Mouse (Mus musculus) heart, embryonic 11.5 days (tissue): Measurements from ENCODE around the gene Scube1. TPM values are rescaled to one million over a fixed set of nuclear protein-coding genes. Genes with fewer than 3 reads are reported as not detected.
A peak's percentile ranks its signal among the peaks of the same experiment; 100 is the strongest.

Experiments used
- ATAC-seq: fragments of 200-750 bp; cut with Nextera tagmentation; replicated peaks from 2 replicates; pipeline ENCODE4 v1.8.0; 2017; ENCODE audit warnings: moderate library complexity; ENCODE audit not compliant: insufficient number of reproducible peaks, low FRiP score, low TSS enrichment
- H3K27ac ChIP-seq: fragments of 300-500 bp; sonication (generic); 2 replicates; pipeline ENCODE4 v1.5.1; 2014; ENCODE audit warnings: mild to moderate bottlenecking, low read depth, low read length
- H3K27me3 ChIP-seq: fragments of 300-500 bp; sonication (generic); 2 replicates; pipeline ENCODE4 v1.6.1; 2014; ENCODE audit warnings: mild to moderate bottlenecking, low read length, mixed read lengths; ENCODE audit not compliant: control insufficient read depth, insufficient read depth
- H3K36me3 ChIP-seq: fragments of 300-500 bp; sonication (generic); 2 replicates; pipeline ENCODE4 v1.6.1; 2014; ENCODE audit warnings: mild to moderate bottlenecking, low read length, moderate library complexity, mixed read lengths; ENCODE audit not compliant: control insufficient read depth, insufficient read depth
- H3K4me1 ChIP-seq: fragments of 300-500 bp; sonication (generic); 2 replicates; pipeline ENCODE4 v1.6.1; 2014; ENCODE audit warnings: low read length; ENCODE audit not compliant: control insufficient read depth, insufficient read depth
- H3K4me2 ChIP-seq: fragments of 300-500 bp; sonication (generic); 2 replicates; pipeline ENCODE4 v1.6.1; 2014; ENCODE audit warnings: mild to moderate bottlenecking, moderate library complexity
- H3K4me3 ChIP-seq: fragments of 300-500 bp; sonication (generic); 2 replicates; pipeline ENCODE4 v1.5.1; 2014; ENCODE audit warnings: low read depth, low read length
- H3K9ac ChIP-seq: fragments of 300-500 bp; sonication (generic); 2 replicates; pipeline ENCODE4 v1.6.1; 2014; ENCODE audit warnings: mild to moderate bottlenecking, low read depth, low read length, moderate library complexity
- H3K9me3 ChIP-seq: fragments of 300-500 bp; sonication (generic); replicated peaks from 2 replicates; pipeline ENCODE4 v1.6.1; 2016; ENCODE audit warnings: low read length; ENCODE audit not compliant: control insufficient read depth
- WGBS: fragments of 180-500 bp; shearing (Covaris S2); extraction: QIAGEN DNeasy Blood & Tissue Kit; methylation state at CpG from one replicate; pipeline ENCODE4 v1.1.7; 2014; ENCODE audit not compliant: insufficient replicate concordance; 5-methylcytosine and 5-hydroxymethylcytosine counted together
- polyA plus RNA-seq: library from polyadenylated mRNA; unstranded; fragments of >200 nt; fragmentation: Nextera tagmentation; extraction: Ambion mirVana; gene quantifications from 2 replicates; pipeline ENCODE4 v1.2.1, GENCODE M21; 2014

The Scube1 gene
- polyA plus RNA-seq, 1 experiment from 2014 or later, result 9.3 TPM

DNA sequence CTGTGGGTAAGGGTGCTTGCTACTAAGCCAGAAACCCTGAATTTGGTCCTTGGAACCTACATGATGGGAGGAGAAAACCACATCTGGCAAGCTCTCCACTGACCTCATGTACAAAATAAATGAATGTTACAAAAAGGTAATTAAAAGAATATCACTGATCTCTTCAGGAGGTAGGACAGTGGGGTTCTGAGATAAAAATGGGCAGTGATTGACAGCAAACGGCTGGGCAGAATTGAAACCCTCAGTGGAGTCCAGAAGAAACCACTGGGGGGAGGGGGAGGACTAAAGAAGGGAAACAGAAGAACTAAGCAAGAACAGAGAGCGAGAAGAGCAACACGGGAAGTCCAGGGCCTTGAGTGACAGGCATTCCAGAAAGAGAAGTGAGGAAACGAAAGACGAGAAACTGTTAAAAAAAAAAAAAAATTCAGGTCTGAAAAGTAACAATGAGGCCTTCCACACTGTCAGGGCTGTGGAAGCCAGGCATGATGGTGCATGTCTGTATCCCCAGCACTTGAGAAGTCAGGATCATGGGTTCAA lies 163.8 kb downstream of the Scube1 start:
- Histone ChIP-seq H3K36me3 (no peaks in the 10 kb centered on the region), H3K27ac (no peak overlapping the region), H3K4me2 (no peak overlapping the region), H3K9ac (no peak overlapping the region), H3K9me3 (no peaks in the 10 kb centered on the region), H3K27me3 (no peaks in the 10 kb centered on the region), H3K4me3 (no peak overlapping the region), H3K4me1 (peaks cover 8% of the 10 kb centered on the region; the same call in 1 of the 2 replicates)
- WGBS, result 50% methylated on average over 5 of the region's 5 CpGs
- ATAC-seq, result no peak

DNA sequence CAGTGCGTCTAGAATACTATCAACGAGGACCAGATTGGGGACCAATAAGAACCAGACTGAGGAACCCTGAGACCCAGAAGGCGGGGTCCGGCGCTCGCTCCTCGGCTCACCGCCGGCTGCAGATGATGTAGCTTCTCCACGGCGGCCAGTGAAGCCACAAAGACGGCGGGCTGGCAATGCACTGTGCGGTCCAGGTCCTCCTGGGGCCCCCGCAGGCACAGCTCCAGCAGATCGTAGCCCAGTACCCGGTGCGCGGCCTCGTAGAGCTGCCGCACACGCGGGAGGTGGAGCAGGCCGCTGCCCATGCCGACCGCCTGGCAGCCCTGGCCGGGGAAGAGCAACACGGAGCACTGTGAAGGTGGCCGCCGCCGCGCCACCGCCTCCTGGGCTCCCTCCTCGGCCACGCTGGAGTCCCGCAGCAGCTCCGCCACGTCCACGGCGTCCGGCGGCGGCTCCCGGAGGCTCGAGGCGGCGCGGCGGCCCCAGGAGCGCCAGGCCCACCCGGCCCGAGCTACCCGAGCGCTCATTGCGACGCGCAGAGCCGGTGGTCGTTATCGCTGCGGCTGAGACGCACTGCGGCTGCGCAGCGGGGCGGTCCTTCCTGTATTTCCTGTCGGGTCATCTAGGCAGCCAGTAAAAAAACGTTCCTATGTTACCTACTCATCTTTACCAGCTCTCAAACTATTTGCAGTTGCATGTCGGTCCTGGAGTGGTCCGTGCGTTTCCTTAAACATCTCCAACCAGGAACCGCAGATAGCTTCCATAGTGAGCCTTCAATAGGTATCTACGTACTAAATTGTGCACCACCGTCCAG lies 169.5 kb downstream of the Scube1 start:
- peaks cover 5% of the 10 kb centered on the region; the same call in 1 of the 2 replicates for H3K4me1 ChIP-seq
- H3K9ac ChIP-seq, result peak overlapping the region; percentile 98
- no peaks in the 10 kb centered on the region for H3K27me3 ChIP-seq
- whole genome bisulfite sequencing, result under 1% methylated on average over 64 of the region's 74 CpGs
- H3K36me3 ChIP-seq, result peaks cover 5% of the 10 kb centered on the region; the same call in 1 of the 2 replicates
- peak; percentile 76 for ATAC-seq
- peak overlapping the region; percentile 95 for H3K4me3 ChIP-seq
- no peaks in the 10 kb centered on the region for H3K9me3 ChIP-seq
- H3K27ac ChIP-seq, result peak overlapping the region; percentile 91
- H3K4me2 ChIP-seq, result peak overlapping the region; percentile 93

Other genes with a start within 250 kb of the Scube1 start
- gene Ttll1, start 214.1 kb downstream of the Scube1 start, polyA plus RNA-seq, result 18.7 and 20.4 TPM in 2 replicates
- gene Bik, start 198.2 kb downstream of the Scube1 start, polyA plus RNA-seq, result 31.5 and 33.0 TPM in 2 replicates
- 129 and 136 TPM in 2 replicates for gene Tspo, start 161.4 kb downstream of the Scube1 start, polyA plus RNA-seq
- gene Mcat, start 161.2 kb downstream of the Scube1 start, polyA plus RNA-seq, result 28.3 and 30.3 TPM in 2 replicates
- gene Ttll12, start 129.9 kb downstream of the Scube1 start, polyA plus RNA-seq, result 30.4 and 31.1 TPM in 2 replicates
- 0.11 and 0.27 TPM in 2 replicates for gene Mpped1, start 54.4 kb upstream of the Scube1 start, polyA plus RNA-seq